Mouse (Mus musculus) E14TG2a.4 (cell line): ENCODE results near the gene Casq2.

Experiments
- CTCF ChIP-seq: conservative IDR thresholded peaks from 2 replicates; pipeline ENCODE4 v1.5.1; 2014; ENCODE audit warnings: low read length
- NANOG ChIP-seq: IDR thresholded peaks from 2 replicates; pipeline ENCODE4 v1.6.1; 2014; ENCODE audit warnings: borderline replicate concordance, low read length, mixed read lengths
- POU5F1 ChIP-seq: IDR thresholded peaks from 2 replicates; pipeline ENCODE4 v1.6.1; 2014; ENCODE audit warnings: low read length, borderline replicate concordance

DNA sequence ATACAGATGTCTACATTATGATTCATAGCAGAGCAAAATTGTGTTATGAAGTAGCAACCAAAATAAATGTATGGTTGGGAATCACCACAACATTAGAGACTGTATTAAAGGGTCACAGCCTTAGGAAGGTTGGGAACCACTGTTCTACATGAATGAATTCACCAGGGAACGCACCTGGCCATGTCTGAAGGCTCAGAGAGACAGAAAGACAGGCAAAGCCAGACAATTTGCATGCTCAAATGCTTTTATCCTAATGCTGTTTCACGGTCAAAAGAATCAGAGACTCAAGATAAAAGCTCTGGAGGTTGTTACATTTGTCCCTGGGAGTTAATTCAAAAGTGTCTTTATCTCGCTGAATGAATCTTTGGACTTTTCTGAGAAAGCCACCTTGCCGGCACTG, 65.6 kb downstream of the Casq2 start:
- TF ChIP-seq CTCF = no peak
- TF ChIP-seq NANOG = no peak
- TF ChIP-seq POU5F1 = no peak
